Mouse (Mus musculus) common myeloid progenitor, adult 5-6 weeks (primary cell): ENCODE measurements around the gene G430095P16Rik. TPM values are rescaled to one million over a fixed set of nuclear protein-coding genes. Genes with fewer than 3 reads are reported as not detected.

ENCODE experiments used
- ATAC-seq: replicated peaks from 2 replicates; pipeline ENCODE4 v1.8.0; 2016; ENCODE audit warnings: low read depth, mild to moderate bottlenecking, moderate TSS enrichment, inconsistent platforms; ENCODE audit not compliant: poor library complexity, severe bottlenecking
- total RNA-seq: library from RNA; stranded (forward); fragments of 200-1000, 187-1606 nt; gene quantifications from 2 replicates; pipeline ENCODE4 v1.2.3, GENCODE M21; 2017

Gene G430095P16Rik
- total RNA-seq, 1 experiment from 2014 or later = 13.2 TPM

DNA sequence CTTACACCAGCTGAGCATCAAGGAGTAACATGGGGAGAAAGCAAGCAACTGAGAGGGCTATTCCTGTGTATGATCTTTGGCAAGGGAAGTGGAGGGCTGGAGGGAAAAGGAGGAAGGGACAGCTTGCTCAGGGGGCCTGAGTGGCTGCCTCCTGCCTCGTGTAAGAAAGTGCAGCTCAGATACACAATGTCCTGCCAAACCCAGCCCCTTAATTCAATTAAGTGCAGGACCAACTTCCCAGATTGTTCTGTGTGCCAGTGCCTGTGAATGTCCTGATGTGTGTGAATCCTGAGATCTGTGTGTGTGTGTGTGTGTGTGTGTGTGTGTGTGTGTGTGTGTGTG is 16.6 kb downstream of the G430095P16Rik start:
- ATAC-seq = no peak

DNA sequence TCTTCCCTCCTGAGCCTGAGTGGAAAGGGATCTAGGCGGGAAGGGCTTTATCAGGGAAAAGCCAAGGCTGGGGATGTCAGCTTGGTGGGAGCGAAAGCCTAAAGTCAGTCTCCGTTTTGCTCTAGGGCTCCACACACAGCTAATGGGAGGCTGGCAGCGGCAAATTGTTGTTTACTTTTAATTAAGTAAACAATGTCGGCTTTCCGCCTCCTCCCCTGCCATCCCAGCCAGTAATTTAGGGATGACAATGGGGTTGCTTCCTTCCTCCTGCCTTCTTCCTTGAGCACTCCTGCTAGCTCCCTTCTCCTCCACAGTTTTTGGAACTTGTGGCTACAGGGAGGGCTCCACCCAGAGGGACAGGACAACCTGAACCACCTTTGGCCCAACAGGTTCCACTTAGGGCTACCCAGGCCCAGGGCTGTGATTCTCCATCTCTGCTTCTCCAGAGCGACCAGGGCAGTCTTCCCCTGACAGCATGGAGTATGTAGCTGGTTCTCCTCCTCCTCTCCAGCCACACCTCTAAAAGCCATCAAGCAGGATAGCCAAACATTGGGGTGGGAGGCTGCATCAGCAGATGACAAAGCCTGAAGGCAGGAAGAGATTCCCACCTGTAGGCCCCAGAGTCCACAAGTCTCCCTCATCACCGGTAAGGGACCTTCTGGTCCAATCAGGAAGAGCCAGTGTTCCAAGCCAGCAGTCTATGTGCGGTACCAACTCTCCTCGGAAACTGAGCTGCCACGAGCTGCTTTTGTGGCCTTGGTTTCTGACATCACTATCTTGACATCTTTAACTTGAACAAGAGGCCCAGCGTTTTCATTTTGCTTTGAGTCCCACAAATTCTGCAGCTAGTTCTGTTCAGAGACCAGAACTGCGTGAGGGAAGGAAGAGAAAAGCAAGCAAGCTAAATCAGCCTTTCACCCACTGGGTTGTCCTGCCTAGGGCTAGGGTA is 18.4 kb downstream of the G430095P16Rik start:
- no peak for ATAC-seq

DNA sequence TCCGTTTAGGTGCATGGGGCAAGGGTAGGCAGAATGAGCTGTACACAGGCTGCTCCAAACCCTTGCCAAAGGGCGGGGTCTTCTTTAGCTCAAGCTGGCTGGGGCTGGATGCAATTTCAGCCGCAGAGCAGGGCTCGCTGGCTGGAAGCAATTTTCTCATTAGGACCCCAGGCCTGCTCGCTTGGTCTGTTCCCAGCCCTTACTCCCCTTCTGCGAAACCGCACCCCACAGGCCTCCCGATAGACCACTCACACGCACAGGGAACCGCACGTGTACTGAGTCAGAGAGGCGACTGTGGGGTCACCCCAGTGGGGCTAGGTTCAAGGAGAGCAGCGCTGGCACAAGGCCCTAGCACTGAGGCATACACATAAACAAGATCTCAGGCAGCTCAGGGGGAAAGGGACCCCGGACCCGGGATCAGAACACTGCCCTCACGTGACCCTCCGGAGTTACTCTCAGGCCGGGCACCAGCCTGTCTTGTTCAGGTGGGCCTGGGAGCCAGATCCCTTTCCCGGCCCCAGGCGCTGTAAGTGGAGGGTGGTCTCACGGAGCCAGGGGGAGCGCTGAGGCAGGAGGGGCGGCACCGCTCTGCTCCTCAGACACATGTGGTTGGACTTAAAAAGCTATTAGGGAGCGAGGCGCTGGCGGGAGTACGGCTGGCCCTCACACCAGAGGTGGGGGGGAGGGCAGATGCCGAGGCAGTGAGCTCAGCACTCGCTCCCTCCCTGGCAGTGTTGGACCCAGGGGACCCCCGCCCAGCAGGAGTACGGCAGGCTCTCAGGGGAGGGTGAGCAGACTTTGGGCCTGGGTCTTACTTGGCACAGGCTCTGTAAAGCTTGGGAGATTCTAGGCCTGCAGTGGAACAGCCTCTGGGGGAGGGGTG is 19.6 kb downstream of the G430095P16Rik start:
- ATAC-seq = no peak

DNA sequence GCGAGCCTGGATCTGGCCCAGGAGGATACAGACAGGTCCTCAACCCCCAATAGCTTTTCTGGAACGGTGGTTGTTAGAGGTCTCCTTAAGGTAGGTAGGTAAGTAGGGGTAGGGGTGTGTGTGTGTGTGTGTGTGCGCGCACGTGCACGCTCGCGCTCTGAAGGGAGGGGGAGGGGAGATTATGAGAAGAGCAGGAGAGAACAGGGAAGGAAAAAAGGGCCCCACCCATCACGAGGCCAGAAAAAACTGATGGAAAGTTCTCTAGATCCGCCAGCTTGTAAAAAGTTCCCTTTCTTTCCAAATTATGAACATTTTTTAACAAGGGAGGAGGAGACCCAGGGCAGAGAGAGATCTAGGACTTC is 20.2 kb downstream of the G430095P16Rik start:
- no peak for ATAC-seq

DNA sequence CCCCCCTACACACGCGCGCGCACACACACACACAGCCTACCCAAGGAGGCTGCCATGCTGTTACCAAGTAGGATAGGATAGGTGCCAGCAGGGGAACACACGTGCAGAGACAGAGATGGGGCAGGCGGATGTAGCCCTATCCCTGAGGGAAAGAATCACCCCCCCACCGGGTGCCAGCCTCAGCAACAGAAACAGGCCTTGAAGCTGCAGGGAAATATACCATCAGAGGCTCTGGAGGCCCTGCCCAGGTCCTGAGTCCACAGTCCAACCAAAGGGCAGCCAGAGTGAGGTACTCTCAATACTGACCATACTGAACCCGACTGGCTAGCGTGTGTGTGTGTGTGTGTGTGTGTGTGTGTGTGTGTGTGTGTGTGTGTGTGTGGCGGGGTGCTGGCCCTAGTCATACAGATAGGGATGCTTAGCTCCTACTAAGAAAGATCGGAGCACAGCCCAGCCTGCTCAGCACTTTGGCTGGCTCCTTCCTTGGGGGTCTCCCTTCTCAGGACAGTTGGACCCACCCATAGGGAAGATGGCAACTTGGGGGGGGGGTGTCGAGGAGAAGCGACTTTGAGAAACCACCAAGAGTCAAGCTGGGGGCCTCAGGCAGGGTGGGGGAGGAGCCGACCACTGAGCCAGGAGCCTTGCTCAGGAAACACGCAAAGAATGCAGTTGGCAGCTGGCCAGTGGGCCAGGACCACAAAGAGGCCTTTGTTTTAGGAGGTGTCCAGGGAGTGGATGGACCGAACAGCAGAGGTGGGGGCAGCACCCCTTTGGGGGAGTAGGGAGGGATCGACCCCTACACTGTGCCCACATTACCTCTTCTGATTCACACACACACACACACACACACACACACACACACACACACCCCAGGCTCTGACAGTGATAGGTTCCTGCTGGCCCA is 21.0 kb downstream of the G430095P16Rik start:
- no peak; the same call in 1 of the 2 replicates for ATAC-seq

DNA sequence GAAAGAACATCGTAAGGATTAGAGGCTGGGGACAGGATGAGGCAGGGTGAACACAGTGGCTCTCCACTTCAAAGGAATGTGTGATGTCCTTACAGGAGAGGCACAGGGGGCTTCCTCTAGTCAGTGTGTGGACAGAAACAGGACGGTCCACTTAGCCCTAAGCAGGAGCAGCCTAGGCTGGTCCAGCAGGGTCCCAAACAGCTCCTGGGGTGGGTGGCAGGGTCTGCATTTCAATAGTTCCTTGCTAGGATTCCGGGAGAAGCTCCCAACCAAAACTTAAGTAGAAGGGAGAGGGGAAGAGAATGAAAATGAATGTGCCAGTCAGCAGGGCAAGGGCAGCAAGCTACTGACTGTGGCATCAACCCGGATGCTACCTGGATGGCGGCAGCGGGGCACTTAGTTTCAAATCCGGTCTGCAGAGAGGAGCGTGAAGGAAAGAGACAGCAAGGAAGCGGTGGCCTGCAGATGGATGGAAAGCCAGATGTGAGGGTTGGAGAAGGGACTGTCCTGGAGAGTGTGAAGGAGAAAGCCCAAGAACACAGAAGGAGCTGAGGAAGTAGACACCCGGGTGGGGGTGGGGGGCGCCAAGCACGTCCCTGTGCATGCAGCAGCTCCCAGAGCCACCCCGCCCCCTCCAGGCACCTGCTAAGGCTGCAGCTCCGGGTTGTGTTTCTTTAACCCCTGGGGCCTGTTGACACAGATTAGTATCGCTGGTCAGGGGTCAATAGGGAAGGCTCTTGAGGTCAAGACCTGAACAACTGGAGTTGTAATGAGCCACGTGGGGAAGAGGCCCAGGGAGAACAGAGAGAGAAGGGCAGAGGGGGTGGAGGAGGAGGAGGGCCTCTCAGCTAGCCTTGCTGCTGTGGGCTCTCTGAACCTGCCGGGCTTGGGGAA is 22.5 kb downstream of the G430095P16Rik start:
- ATAC-seq = no peak; the same call in 1 of the 2 replicates

DNA sequence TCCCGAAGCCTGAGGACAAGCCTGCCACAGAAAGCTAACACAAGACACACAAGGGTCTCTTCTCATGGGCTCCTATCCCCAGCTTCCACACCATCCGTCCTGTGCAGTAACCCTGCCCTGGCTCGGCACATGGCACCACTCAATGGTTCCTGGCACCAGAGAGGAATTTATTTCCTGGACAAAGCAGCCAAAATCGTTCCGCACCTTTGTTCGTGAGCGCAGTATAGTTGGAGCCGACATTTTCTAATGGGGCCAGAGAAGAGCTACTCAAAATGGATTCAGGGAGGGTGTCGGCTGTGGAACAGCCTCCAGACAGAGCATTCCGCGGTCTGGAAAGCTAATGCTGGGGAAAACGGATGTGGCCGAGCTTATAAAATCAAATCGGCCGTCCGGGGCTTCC is 26.7 kb downstream of the G430095P16Rik start:
- no peak for ATAC-seq

DNA sequence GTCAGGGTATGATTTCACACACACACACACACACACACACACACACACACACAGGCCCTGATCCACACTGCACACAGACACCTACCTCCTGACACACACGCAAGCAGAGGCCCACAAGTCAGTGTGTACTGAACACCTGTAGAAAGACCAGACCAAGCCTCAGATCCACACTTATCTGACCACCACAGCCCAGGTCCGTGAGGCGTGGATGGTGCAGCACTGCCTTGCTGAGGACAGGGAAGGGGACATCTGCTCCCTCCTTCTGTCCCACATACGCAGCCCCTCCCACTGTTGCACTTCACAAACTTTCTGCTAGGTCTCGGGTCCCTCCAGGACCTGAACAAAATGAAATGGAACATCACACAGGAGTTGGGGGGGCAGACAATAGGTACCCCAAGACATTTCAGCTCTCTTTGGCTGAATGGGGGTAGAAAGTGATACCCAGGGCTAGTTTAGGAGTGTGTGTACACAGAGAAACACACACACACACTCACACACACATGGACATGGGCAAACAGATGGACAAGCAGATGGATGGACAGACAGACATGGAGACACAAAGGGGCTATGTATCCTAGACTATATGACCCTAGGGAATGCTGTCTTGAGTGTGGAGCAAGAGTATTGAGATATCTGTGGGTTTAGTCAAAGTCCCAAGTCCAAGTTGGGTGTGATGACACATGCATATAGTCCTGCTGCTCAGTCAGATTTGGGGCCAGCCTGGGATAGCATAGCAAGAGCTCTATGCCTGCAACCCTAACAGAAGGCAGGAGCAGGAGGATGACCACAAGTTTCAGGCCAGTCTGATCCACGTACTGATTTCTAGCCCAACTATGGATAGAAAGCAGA is 30.2 kb downstream of the G430095P16Rik start:
- ATAC-seq = no peak

DNA sequence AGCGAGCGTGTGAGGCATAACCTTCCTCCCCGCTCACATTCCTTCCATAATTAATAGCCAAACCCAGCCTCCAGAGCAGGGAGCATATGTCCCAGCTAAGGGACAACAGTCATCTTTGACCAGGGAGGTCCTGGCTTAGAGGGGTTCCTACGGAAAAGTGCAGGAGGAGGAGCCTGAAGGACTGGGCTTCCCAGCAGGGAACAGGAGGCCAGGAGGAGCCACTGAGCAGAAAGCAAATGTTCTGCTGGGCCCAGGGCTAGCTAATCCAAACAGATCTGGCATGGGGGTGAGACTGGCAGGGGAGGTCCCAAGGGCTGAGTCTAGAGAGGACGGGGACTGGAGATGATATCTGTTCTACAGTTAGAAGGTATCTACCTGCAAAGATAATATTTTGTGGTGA is 34.7 kb downstream of the G430095P16Rik start:
- no peak for ATAC-seq

DNA sequence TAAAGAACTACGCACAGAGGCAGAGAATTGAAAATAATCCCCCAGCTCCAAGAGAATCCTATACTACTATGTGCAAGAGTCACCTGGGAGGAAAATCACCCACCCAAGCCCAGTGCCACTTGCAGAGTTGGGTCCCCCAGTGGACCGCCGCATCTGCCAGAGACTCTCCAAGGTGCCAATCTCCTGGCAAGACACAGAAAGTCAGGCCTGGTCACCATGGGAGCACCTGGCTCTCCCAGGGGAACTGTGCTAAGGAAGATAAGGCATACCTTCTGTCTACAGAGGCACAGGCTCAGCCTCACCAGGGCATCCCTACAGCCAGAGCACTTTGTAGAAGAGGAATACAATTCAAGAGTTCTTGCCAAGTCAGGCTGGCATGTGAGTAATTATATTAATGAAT is 35.5 kb downstream of the G430095P16Rik start:
- ATAC-seq = no peak

DNA sequence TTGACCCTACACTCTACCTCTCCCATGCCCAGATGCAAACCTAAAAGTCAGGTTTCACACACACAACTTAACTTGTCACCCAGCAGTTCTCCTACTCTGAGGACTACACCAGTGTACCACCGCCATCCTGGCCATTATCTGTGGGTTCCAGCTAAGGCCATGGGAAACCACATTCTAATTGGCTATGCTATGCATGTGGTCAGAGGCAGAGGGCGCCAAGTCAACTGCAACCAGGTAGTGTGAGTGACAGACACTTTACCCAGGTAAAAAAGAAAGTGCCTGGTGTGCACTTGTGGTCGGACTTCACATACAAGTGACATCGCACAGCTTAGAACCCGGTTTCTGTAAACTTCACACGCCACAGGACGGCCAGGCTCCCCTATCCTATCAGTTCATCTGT is 36.3 kb downstream of the G430095P16Rik start:
- peak; percentile 41 for ATAC-seq

DNA sequence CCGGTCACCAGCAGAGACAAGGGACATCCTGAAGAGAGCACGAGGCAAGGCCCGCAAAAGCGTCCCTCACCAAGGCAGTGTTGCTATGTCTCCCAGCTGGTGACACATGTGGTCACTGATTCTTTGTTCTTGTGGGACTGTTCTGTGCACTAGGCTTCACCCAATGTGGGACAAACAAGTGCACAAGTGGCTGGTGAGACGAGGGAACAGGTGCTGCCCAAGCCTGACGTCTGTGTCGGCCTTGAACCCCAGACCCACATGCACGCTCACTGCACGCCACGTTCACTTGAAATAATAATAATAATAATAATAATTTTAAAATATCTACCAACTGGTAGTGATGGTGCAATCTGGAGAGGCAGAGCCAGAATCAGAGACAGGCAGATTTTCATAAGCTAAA is 36.9 kb downstream of the G430095P16Rik start:
- ATAC-seq = no peak

DNA sequence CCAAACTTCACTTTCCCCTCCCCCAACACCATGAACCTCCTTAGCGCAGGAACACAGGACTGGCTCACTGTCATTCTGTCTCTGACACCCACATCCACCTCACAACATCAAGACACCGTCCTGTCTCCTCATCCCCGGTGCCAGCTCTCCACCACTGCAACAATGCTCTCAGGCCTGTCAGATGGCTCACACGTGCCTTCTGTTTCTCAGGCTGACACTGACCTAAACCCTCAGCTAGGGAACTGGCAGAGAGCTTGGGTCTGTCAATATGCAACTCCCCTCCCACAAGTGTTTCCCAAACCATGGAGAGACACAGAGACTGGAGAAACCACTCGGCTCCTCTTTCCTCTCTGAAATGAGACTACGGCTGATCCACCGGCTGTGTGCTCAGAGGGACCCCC is 37.6 kb downstream of the G430095P16Rik start:
- ATAC-seq = no peak

DNA sequence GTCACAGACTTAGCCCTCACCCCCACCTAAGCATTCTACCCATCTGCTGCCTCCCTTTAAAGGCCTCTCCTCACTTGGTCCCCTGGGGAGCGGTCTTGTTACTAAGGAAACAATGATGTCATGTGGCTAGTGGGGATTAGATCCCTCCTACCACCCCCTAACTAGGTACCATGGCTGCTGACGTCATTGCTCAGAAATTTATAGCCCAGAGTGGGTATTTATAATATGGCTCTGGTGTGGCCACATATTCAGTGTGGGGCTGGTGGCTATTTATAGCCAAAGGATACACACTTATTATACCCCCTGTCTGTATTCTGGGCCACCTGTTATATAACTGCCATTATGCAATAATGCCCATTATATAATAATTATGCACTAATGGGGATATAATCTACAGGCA is 38.1 kb downstream of the G430095P16Rik start:
- ATAC-seq = no peak

DNA sequence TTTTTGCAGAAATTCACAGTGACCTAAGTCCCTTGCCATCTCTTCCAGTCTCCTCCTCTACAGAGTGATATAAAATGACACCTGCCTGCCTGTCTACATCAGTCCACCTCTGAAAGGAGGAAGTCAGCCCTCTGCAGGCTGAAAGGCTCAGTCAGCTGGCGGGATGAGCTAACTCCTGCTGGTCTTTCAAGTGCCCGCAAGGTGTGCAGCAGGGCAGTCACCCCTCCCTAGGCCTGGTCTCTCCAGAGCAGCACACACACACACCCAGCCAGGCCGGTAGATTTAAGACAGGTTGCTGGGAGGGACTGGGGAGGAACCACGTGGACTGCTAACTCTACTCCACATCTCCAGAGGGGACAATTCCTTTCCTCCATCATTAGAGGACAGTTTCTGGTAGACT is 41.3 kb downstream of the G430095P16Rik start:
- ATAC-seq = no peak

DNA sequence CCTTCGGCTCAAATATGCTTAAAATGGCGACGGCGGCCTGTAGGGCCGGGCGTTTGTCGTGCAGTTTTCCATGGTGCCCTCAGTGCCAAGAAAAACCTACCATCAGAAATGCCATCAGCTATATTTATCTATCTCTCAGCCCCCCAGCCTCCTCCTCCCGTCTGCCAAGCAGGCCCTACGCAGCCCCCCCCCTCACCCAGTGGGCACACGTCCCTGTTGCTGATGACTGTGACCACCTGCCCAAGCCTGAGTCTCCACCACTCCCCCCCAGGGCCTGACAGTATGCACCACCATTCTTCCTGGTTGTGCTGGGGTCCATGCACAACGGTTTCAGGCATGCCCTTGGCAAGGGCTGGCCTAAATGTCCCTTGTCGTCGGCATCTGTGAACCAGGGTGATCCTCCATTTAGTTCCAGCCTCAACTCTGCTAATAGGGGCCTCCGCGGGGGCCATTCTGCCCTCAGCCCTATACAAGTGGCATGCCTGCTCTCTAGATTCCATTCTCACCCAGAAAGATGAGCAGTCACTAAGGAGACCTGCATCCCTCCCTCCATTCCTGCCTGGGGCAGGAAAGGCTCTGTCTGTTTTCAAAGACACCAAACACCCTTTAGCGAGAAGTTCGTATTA is 42.2 kb downstream of the G430095P16Rik start:
- ATAC-seq = no peak

DNA sequence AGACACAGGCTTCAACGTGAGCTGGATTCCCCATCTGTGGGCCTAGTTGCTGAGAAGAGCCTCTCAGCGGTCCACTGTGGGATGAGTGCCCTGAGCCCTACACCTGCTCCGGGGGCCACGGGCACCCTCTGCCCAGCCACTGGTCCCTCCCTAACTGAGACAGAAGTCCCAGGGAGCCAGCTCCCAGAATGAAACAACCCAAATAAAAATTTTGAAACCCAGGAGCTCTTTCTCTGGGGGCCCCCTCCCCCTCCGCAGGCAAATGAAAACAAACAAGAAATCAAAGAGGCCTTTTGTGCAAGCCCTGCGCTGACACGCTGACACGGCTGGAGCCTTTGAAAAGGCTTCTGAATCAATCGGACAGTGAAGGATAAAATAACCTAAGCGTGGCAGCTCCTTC is 42.8 kb downstream of the G430095P16Rik start:
- ATAC-seq = no peak

DNA sequence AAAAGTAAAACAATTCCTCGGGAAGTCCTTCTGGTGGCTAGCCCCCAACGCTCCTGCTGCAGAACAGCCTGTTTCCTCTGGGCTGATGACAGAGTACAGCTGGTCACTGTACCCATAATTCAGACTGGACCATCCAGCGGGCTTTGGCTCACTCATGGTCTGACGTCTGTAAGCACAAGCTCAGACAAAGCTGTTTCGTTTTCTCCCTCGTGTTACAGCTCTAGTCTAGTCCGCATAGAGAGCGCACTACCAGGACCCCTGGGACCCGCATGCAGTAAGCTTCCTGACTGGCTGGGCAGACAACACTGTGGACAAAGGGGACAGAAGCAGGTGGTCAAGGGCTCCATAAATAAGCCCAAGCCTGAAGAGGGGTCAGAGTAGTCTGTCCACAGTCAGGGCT is 43.6 kb downstream of the G430095P16Rik start:
- ATAC-seq = no peak
